Mouse (Mus musculus): ENCODE data around the gene Mapk3.

Gene Mapk3

DNA sequence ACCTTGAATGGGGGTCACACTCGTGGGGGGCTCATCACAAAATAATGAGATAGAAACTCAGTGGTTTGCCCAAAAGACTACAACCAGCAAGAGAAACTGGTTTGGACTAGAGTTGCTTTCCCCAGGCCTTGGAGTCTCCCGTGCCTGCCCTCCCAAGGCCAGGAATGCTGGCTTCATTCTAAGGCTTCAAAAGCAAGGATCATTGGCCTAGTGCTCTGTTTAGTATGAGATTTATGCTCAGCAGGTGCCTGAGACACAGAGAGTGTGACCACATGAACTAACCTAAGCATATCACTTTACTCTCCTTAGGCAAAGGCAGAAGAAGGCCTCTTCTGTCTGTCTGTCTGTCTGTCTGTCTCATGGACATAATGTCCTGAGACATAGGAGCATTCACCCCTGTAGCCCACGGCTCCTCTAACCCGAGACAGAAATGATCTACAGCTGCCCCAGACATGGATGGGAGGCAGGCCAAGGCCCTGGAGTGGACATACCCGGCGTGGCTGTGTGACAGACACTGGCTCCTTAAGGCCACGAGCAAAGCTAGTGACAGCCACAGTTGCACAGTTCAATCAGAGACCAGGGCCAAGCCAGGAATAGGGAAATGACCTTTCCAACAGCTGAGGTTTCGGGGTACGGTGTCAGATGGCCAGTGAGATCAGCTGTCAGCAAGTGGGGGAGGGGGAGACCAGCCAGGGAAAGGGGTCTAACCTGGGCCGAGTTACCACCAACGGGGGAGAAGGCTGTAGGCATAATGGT, 42.9 kb downstream of the Mapk3 start:
- DNase-seq (ENCODE audit: low spot score in 2 of 2): no peak

- no peak for DNase-seq (ENCODE audit: low spot score in 2 of 2)
Measured at GRCm38 (mm10) chr7:126803181-126803580, 43.8 kb downstream of the Mapk3 start.

GRCm38 (mm10) chr7:126803751-126804150, 44.4 kb downstream of the Mapk3 start:
- DNase-seq (ENCODE audit: low spot score in 2 of 2): no peak

GRCm38 (mm10) chr7:126806956-126807355, 47.6 kb downstream of the Mapk3 start:
- DNase-seq (ENCODE audit: low spot score in 2 of 2): no peak

DNA sequence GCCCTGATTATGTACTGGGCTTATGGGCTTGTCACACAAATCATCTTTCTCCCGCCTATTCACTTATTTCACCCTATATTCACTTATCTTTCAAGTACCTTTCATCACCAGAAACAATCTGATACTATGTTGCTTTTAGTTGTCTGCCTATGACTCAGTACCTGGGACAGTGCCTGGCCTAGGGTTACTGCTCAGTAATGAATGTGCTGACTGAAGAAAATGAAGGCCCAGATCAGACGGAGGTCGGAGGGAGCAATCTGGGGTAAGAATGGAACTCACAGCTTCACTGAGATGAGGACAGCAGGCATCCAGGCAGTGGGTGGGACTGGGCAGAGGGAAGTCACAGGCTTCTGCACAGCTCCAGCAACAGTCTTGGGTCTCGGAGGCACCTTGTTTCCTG, 48.0 kb downstream of the Mapk3 start:
- no peak for DNase-seq (ENCODE audit: low spot score in 2 of 2)

- DNase-seq (ENCODE audit: low spot score in 2 of 2): peak; percentile 71 to 82
Measured at GRCm38 (mm10) chr7:126808703-126809455, 49.5 kb downstream of the Mapk3 start.

GRCm38 (mm10) chr7:126809723-126810369, 50.4 kb downstream of the Mapk3 start:
- DNase-seq (ENCODE audit: low spot score in 2 of 2): no peak
